Comparison of ENCODE assay signal across 28 mouse cellular contexts in genomic region chr5:99391525-99391924, GRCm38 (mm10).
A peak's percentile ranks its signal among the peaks of the same experiment; 100 is the strongest.
DNase-seq lines count a peak whose midpoint lies in the region; ATAC-seq and TF ChIP-seq lines count a peak whose summit lies in the region.
"Had no signal": no experiment of that assay in that cellular context is flagged by ENCODE, and none has a peak within 500 bp of the region (broad histone marks: within the 10 kb centered on the region; RNA-seq: fewer than 3 reads in every experiment).

No protein-coding gene starts in this region.

- no peak for TF ChIP-seq CTCF in layer of hippocampus, adult 2 months (conservative IDR thresholded peaks at IDR 0.05)

- no peak overlapping the region for H3K9ac ChIP-seq in forebrain, embryonic 14.5 days (ENCODE audit: low read length)
- H3K9ac ChIP-seq in forebrain, embryonic 16.5 days (replicated peaks; ENCODE audit: low read depth, low read length): no peak overlapping the region
- H3K9ac ChIP-seq in kidney, embryonic 16.5 days (replicated peaks; ENCODE audit: low read length): no peak overlapping the region
- H3K9ac ChIP-seq: embryonic facial prominence, embryonic 13.5 days; limb, embryonic 15.5 days; liver, embryonic 14.5 days; lung, embryonic 14.5 days; neural tube, embryonic 13.5 days had no signal

- no peak overlapping the region for H3K4me2 ChIP-seq in forebrain, embryonic 14.5 days (ENCODE audit: low read length)
- no peak overlapping the region for H3K4me2 ChIP-seq in forebrain, embryonic 16.5 days (ENCODE audit: low read length)
- H3K4me2 ChIP-seq in kidney, embryonic 16.5 days (replicated peaks; ENCODE audit: low read depth, low read length): no peak overlapping the region
- H3K4me2 ChIP-seq: embryonic facial prominence, embryonic 13.5 days; limb, embryonic 15.5 days; lung, embryonic 14.5 days; neural tube, embryonic 13.5 days had no signal

- ATAC-seq in forebrain, embryonic 14.5 days: 0 out of 2 replicates have a peak, but pooled peaks have one; percentile 52
- ATAC-seq in forebrain, embryonic 16.5 days: no peak
- ATAC-seq in kidney, embryonic 16.5 days (ENCODE audit: low FRiP score, low TSS enrichment): no peak

- H3K4me1 ChIP-seq in forebrain, embryonic 14.5 days (ENCODE audit: control insufficient read depth, insufficient read depth, low read length): peaks cover 3% of the 10 kb centered on the region; the same call in 1 of the 2 replicates
- no peaks in the 10 kb centered on the region; the same call in 1 of the 2 replicates for H3K4me1 ChIP-seq in forebrain, embryonic 16.5 days (replicated peaks; ENCODE audit: control insufficient read depth, insufficient read depth, low read length)
- H3K4me1 ChIP-seq in kidney, embryonic 16.5 days (ENCODE audit: insufficient read depth, low read length): peaks cover 29% of the 10 kb centered on the region
- H3K4me1 ChIP-seq: limb, embryonic 15.5 days had no signal

- no peak for DNase-seq in forebrain, embryonic 14.5 days (ENCODE audit: low spot score)
- peak; percentile 24 to 30 for DNase-seq in kidney, adult 8-10 months
- peak; percentile 43 for DNase-seq in Muller cell, postnatal 12 days (ENCODE audit: inconsistent ontology term)
- peak; percentile 73 for DNase-seq in embryo, embryonic 10.5 days (ENCODE audit: low spot score)
- no peak for DNase-seq in layer of hippocampus, adult 2 months (ENCODE audit: low spot score in 2 of 2)
- no peak for DNase-seq in lung, postnatal 25 days (ENCODE audit: low spot score)
- DNase-seq: adrenal gland, adult 8-10 months; B cell, adult 2 months; cerebellum, adult 2 months; cerebellum, postnatal 25 days; gastrocnemius, adult 2 months; left cerebral cortex, postnatal 4 days; lung, embryonic 14.5 days; lung, postnatal 36 days; right cerebral cortex, adult 18-20 months; right cerebral cortex, postnatal 4 days; thymus, postnatal 14 days had no signal

- H3K27ac ChIP-seq in forebrain, embryonic 14.5 days (ENCODE audit: low read depth, low read length): no peak overlapping the region
- no peak overlapping the region for H3K27ac ChIP-seq in forebrain, embryonic 16.5 days (ENCODE audit: low read length)
- no peak overlapping the region for H3K27ac ChIP-seq in kidney, embryonic 16.5 days (ENCODE audit: low read length)
- H3K27ac ChIP-seq in layer of hippocampus, adult 2 months: no peak overlapping the region
- H3K27ac ChIP-seq: embryonic facial prominence, embryonic 13.5 days; gastrocnemius, adult 2 months; limb, embryonic 15.5 days; liver, embryonic 14.5 days; neural tube, embryonic 13.5 days had no signal

- no peaks in the 10 kb centered on the region for H3K9me3 ChIP-seq in forebrain, embryonic 14.5 days (replicated peaks; ENCODE audit: control insufficient read depth, low read length)
- H3K9me3 ChIP-seq in forebrain, embryonic 16.5 days (ENCODE audit: control insufficient read depth, low read length): no peaks in the 10 kb centered on the region
- H3K9me3 ChIP-seq in kidney, embryonic 16.5 days (ENCODE audit: low read length): no peaks in the 10 kb centered on the region
- H3K9me3 ChIP-seq: embryonic facial prominence, embryonic 13.5 days; limb, embryonic 15.5 days; megakaryocyte, embryonic 14.5 days; neural tube, embryonic 13.5 days had no signal

- WGBS in forebrain, embryonic 14.5 days: 7% methylated on average over 3 of the region's 3 CpGs
- 14% methylated on average over 3 of the region's 3 CpGs for WGBS in forebrain, embryonic 16.5 days
- WGBS in kidney, embryonic 16.5 days: 39% methylated on average over 3 of the region's 3 CpGs

- no peak overlapping the region for H3K4me3 ChIP-seq in forebrain, embryonic 14.5 days (ENCODE audit: low read depth, low read length)
- H3K4me3 ChIP-seq in forebrain, embryonic 16.5 days (replicated peaks; ENCODE audit: low read length): no peak overlapping the region
- no peak overlapping the region for H3K4me3 ChIP-seq in kidney, embryonic 16.5 days (ENCODE audit: low read length)
- H3K4me3 ChIP-seq in layer of hippocampus, adult 2 months: no peak overlapping the region
- H3K4me3 ChIP-seq: embryonic facial prominence, embryonic 13.5 days; erythroblast, embryonic 14.5 days; gastrocnemius, adult 2 months; limb, embryonic 15.5 days; megakaryocyte, embryonic 14.5 days; myocyte; neural tube, embryonic 13.5 days had no signal

- no peaks in the 10 kb centered on the region for H3K36me3 ChIP-seq in forebrain, embryonic 14.5 days (ENCODE audit: control insufficient read depth, insufficient read depth, low read length)
- no peaks in the 10 kb centered on the region for H3K36me3 ChIP-seq in forebrain, embryonic 16.5 days (ENCODE audit: control insufficient read depth, insufficient read depth)
- no peaks in the 10 kb centered on the region for H3K36me3 ChIP-seq in kidney, embryonic 16.5 days (ENCODE audit: insufficient read depth, low read length)
- H3K36me3 ChIP-seq: embryonic facial prominence, embryonic 13.5 days; G1E; limb, embryonic 15.5 days; neural tube, embryonic 13.5 days had no signal

- H3K27me3 ChIP-seq in forebrain, embryonic 14.5 days (replicated peaks; ENCODE audit: control insufficient read depth, insufficient read depth, low read length): 0 out of 2 replicates have a peak, but pooled peaks cover 3% of the 10 kb centered on the region
- no peaks in the 10 kb centered on the region for H3K27me3 ChIP-seq in forebrain, embryonic 16.5 days (replicated peaks; ENCODE audit: control insufficient read depth, insufficient read depth, low read length)
- 0 out of 2 replicates have a peak, but pooled peaks cover under 1% of the 10 kb centered on the region for H3K27me3 ChIP-seq in kidney, embryonic 16.5 days (ENCODE audit: insufficient read depth, low read length)
- H3K27me3 ChIP-seq: CH12.LX; limb, embryonic 15.5 days had no signal

Comparison
In these comparisons a context has a peak if more than half of its experiments do, and no peak if none do; other contexts are left out.
1. DNase-seq: peak in kidney, adult 8-10 months (2 of 2), Muller cell, postnatal 12 days (single experiment) and embryo, embryonic 10.5 days (single experiment); none in forebrain, embryonic 14.5 days (single experiment), layer of hippocampus, adult 2 months (0 of 2) and lung, postnatal 25 days (single experiment).